Mouse (Mus musculus) embryonic facial prominence, embryonic 14.5 days (tissue): Measurements from ENCODE around the gene Itga9. TPM values are rescaled to one million over a fixed set of nuclear protein-coding genes. Genes with fewer than 3 reads are reported as not detected.

Experiments used
- ATAC-seq: fragments of 200-750 bp; cut with Nextera tagmentation; 2 replicates; pipeline ENCODE4 v1.8.0; 2017; ENCODE audit warnings: low read depth, moderate number of reproducible peaks, moderate TSS enrichment
- DNase-seq: peaks from one replicate; pipeline ENCODE4 v3.0.0-alpha.2; 2015; ENCODE audit warnings: low spot score
- H3K27ac ChIP-seq: fragments of 300-500 bp; sonication (generic); replicated peaks from 2 replicates; pipeline ENCODE4 v1.5.1; 2014; ENCODE audit warnings: low read depth, mild to moderate bottlenecking, low read length, moderate library complexity
- H3K27me3 ChIP-seq: fragments of 300-500 bp; sonication (generic); replicated peaks from 2 replicates; pipeline ENCODE4 v1.6.1; 2014; ENCODE audit warnings: low read length; ENCODE audit not compliant: control insufficient read depth, insufficient read depth
- H3K36me3 ChIP-seq: fragments of 300-500 bp; sonication (generic); 2 replicates; pipeline ENCODE4 v1.6.1; 2014; ENCODE audit warnings: low read length, mixed read lengths; ENCODE audit not compliant: control insufficient read depth, insufficient read depth
- H3K4me1 ChIP-seq: fragments of 300-500 bp; sonication (generic); 2 replicates; pipeline ENCODE4 v1.6.1; 2014; ENCODE audit warnings: antibody characterized with exemption, low read length; ENCODE audit not compliant: control insufficient read depth, insufficient read depth
- H3K4me2 ChIP-seq: fragments of 300-500 bp; sonication (generic); 2 replicates; pipeline ENCODE4 v1.6.1; 2014; ENCODE audit warnings: low read depth, mild to moderate bottlenecking, low read length, moderate library complexity, mixed read lengths
- H3K4me3 ChIP-seq: fragments of 300-500 bp; sonication (generic); 2 replicates; pipeline ENCODE4 v1.5.1; 2014; ENCODE audit warnings: low read depth, mild to moderate bottlenecking, low read length
- H3K9ac ChIP-seq: fragments of 300-500 bp; sonication (generic); 2 replicates; pipeline ENCODE4 v1.6.1; 2014; ENCODE audit warnings: low read depth, mild to moderate bottlenecking, low read length, moderate library complexity, mixed read lengths
- H3K9me3 ChIP-seq: fragments of 300-500 bp; sonication (generic); 2 replicates; pipeline ENCODE4 v1.6.1; 2016; ENCODE audit warnings: low read length; ENCODE audit not compliant: control insufficient read depth
- WGBS: fragments of 180-500 bp; shearing (Covaris S2); extraction: QIAGEN DNeasy Blood & Tissue Kit; methylation state at CpG from one replicate; pipeline ENCODE4 v1.1.7; 2014; 5-methylcytosine and 5-hydroxymethylcytosine counted together
- polyA plus RNA-seq: library from polyadenylated mRNA; unstranded; fragments of >200 nt; fragmentation: Nextera tagmentation; extraction: Ambion mirVana; gene quantifications from 2 replicates; pipeline ENCODE4 v1.2.1, GENCODE M21; 2014

The Itga9 gene
- polyA plus RNA-seq, 1 experiment from 2014 or later, result 13.7 TPM

DNA sequence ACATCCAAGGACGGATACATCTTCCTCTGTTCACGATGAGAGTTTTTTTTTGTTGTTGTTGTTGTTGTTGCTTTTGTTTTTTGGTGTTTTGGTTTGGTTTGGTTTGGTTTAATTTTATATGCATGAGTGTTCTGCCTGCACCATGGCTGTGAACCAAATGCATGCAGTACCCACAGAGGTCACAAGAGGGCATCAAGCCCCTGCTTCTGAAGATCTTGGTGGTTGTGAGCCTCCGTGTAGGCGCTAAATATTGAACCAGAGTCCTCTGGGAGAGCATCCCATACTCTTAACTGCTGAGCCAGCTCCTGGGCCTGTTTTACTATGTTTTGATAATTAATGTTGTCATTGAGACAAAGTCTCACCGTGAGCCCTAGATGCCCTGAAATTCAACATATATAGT is 308.8 kb downstream of the Itga9 start:
- no peak overlapping the region for H3K9ac ChIP-seq
- DNase-seq (no peak), ATAC-seq (no peak)
- no peaks in the 10 kb centered on the region for H3K36me3 ChIP-seq
- no peaks in the 10 kb centered on the region for H3K9me3 ChIP-seq
- no peak overlapping the region for H3K4me2 ChIP-seq
- no peaks in the 10 kb centered on the region for H3K27me3 ChIP-seq
- WGBS, result 63% methylated on average over 5 of the region's 5 CpGs
- H3K4me3 ChIP-seq, result no peak overlapping the region
- peaks cover 10% of the 10 kb centered on the region for H3K4me1 ChIP-seq
- H3K27ac ChIP-seq, result no peak overlapping the region

DNA sequence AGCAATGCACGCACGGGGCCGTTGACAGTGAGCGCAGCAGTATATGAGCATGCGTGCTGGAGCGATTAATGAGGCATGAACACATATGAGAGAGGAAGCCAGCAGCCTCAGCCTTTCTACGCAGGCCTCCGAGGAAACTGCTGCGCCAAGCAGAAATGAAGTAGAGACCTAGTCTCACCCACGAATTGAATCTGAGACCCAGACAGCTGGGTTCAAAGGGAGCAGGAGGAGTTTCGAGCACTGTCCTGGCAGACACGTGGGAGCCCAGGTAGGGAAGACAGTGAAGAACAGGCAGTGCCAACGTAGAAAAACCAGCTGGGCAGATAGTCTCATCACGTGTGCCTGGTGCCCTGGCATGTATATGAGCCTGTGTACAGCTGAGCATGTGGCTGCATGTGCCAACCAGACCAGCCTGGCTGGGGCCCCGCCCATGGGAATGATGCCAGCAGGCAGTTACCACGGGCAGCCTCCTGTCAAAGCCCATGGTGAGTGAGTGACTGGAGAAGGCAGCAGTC is 313.2 kb downstream of the Itga9 start:
- peaks cover 15% of the 10 kb centered on the region for H3K4me1 ChIP-seq
- 0 out of 2 replicates have a peak overlapping the region, but pooled peaks have one; percentile 19 for H3K9ac ChIP-seq
- ATAC-seq (peak; percentile 48; the same call in 1 of the 2 replicates), DNase-seq (peak; percentile 64)
- H3K27me3 ChIP-seq, result no peaks in the 10 kb centered on the region
- H3K27ac ChIP-seq, result peak overlapping the region; percentile 8; the same call in 1 of the 2 replicates
- no peaks in the 10 kb centered on the region for H3K9me3 ChIP-seq
- no peak overlapping the region for H3K4me2 ChIP-seq
- H3K4me3 ChIP-seq, result no peak overlapping the region
- WGBS, result 68% methylated on average over 16 of the region's 16 CpGs
- 0 out of 2 replicates have a peak, but pooled peaks cover 5% of the 10 kb centered on the region for H3K36me3 ChIP-seq

DNA sequence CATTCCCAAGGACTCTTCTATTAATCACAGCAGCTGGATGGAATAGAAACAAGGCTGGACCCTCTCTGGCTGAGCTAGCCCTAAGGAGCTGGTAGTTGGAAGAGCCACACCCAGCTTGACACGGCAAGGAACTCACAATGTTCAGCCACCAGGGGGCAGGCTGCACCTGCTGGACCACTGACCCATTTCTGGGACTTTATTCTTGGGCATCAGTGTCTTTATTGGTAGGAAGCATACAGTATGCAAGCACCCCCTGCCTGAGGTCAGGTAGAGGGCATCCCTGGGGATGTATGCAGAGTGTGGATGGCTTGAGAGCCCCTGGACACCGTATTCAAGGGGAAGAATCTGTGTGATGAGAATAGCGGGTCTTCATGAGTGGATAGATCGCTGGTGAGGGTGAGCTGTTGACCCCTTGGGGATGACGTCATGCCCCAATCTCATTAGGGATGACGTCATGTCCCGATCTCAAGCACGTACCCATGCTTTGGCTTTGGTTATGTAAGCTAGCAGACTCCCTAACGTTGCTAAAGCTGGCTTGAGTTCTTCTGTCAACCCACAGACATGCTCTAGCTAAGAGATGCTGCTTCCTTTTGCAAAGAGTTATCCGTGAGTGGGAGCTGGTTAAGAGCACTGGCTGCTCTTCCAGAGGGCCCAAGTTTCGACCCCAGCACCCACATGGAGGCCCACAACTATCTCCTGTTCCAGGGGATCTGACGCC is 314.5 kb downstream of the Itga9 start:
- Histone ChIP-seq H3K9me3 (no peaks in the 10 kb centered on the region), H3K4me2 (no peak overlapping the region), H3K27ac (no peak overlapping the region), H3K27me3 (no peaks in the 10 kb centered on the region), H3K9ac (no peak overlapping the region), H3K4me1 (peaks cover 18% of the 10 kb centered on the region), H3K36me3 (0 out of 2 replicates have a peak, but pooled peaks cover 5% of the 10 kb centered on the region), H3K4me3 (no peak overlapping the region)
- ATAC-seq (peak; percentile 14; the same call in 1 of the 2 replicates), DNase-seq (peak; percentile 85)
- WGBS, result 46% methylated on average over 12 of the region's 12 CpGs

DNA sequence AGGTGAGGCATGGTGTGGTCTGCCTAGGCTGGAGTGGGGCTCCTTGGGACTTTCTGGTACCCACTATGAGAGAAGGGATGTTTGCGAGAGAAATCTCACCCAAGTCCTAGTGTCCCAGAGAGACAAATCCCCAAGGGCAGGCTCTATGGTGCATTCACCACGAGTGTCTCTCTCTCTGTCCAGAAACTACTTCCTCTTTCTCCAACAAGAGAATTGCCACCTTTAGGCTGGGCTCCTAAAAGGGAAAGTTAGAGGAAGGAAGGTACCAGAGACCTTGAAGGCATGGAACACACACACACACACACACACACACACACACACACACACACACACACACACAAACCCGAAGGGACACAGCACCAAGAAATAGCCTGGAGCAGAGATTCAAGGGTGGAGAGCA is 315.4 kb downstream of the Itga9 start:
- ATAC-seq, result no peak
- H3K27me3 ChIP-seq, result no peaks in the 10 kb centered on the region
- no peak overlapping the region for H3K9ac ChIP-seq
- peaks cover 18% of the 10 kb centered on the region for H3K4me1 ChIP-seq
- no peak overlapping the region for H3K27ac ChIP-seq
- no peak for DNase-seq
- H3K36me3 ChIP-seq, result 0 out of 2 replicates have a peak, but pooled peaks cover 5% of the 10 kb centered on the region
- no peak overlapping the region for H3K4me2 ChIP-seq
- 62% methylated on average over 2 of the region's 3 CpGs for WGBS
- H3K9me3 ChIP-seq, result no peaks in the 10 kb centered on the region
- H3K4me3 ChIP-seq, result no peak overlapping the region

DNA sequence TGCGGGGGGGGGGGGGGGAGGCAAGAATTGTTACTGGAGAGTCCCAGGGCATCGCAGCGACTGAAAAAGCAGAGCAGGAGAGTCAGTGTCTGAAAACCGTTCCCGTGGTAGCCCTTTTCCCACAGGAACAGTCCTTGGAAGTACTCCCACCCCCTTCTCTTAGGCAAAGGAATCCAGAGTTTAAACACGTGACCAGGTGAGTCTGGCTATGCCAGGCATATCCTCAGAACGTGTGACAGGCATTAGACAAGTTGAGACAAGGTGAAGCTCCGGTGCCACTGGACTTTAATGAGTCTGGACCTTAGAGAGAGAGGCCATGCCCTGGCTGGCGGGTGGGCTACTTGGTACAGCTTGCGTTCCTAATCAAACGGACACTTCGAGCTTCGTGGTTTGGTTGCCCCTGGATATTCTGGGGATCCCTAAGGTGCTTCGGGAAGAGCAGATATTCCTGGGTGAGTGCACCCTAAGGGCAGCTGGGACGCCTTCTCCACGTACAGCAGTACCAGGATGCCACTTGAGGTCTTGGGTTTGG is 318.1 kb downstream of the Itga9 start:
- peak overlapping the region; percentile 93 for H3K4me2 ChIP-seq
- peak overlapping the region; percentile 83 for H3K4me3 ChIP-seq
- WGBS, result 13% methylated on average over 16 of the region's 16 CpGs
- no peaks in the 10 kb centered on the region for H3K27me3 ChIP-seq
- DNase-seq (no peak), ATAC-seq (no peak)
- no peaks in the 10 kb centered on the region for H3K9me3 ChIP-seq
- H3K36me3 ChIP-seq, result 0 out of 2 replicates have a peak, but pooled peaks cover 6% of the 10 kb centered on the region
- H3K9ac ChIP-seq, result peak overlapping the region; percentile 86
- peak overlapping the region; percentile 63; the same call in 1 of the 2 replicates for H3K27ac ChIP-seq
- peaks cover 31% of the 10 kb centered on the region for H3K4me1 ChIP-seq

DNA sequence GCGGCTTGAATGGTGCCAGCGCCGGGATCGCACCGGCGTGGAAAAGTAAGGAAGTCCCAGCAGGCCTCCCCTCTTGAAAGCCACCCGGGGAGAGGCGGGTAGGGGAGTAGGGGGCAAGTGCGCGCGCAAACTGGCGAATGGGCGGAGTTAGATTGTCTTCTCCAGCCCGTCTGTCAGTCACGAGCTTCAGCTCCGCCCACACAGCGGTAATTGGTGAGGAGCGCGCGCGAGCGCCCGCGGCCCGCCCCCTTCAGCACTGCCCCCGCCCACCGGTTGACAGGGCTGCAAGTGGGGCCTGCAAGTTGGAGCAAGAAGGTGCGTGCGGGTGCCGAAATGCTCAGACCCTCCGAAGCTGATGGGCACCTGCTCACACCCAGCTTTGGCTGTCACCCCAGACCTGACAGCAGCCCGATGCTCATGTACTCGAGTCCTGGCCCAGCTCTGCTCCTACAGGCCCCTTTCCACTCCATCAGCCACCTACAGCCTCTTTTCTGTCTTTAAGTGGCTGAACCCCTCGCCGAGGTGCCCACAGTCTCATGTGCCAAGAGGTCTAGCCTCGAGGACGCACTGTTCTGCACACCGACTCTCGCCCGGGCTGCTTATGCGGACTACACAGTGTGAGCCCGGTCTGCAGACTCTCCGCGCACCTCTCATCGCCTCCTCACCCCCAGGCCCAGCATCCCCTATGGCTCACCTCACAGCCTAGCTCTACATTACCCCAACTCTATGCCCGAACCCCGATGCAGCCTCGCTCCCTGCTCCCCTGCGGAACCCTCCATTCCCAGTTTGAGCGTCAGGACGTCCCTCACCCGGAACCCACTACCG is 319.0 kb downstream of the Itga9 start:
- 0 out of 2 replicates have a peak, but pooled peaks cover 8% of the 10 kb centered on the region for H3K36me3 ChIP-seq
- ATAC-seq (peak; percentile 92), DNase-seq (peak; percentile 98)
- peak overlapping the region; percentile 93 for H3K4me2 ChIP-seq
- under 1% methylated on average over 43 of the region's 53 CpGs for WGBS
- H3K4me3 ChIP-seq, result peak overlapping the region; percentile 83
- peaks cover 28% of the 10 kb centered on the region for H3K4me1 ChIP-seq
- peak overlapping the region; percentile 86 for H3K9ac ChIP-seq
- H3K9me3 ChIP-seq, result no peaks in the 10 kb centered on the region
- H3K27ac ChIP-seq, result peak overlapping the region; percentile 91
- H3K27me3 ChIP-seq, result no peaks in the 10 kb centered on the region

DNA sequence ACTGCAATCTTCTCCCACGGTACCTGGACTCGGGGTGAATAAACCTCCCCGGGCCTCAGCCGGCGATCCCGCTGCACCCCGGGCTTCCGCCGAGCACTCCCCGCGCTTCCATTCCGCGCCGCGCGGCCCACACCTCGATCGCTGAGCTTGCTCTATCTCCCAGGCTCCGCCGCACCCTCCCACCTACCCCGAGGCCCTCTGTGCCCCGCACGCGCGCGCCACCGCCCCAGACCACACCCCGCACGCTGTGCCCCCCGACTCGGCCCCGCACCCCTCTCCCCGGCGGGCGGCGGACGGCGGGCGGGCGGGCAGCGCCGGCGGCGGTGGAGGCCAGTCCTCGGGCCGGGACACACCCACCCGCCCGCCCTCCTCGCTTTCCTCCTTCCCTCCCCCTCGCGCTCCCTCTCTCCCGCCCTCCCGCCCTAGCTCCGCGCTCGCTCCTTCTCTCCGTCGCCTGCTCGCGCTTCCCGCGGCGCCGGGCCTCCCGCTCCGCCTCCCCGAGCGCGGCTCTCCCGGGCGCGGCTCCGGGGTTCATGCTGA is 319.7 kb downstream of the Itga9 start, which contains the start of gene Ctdspl:
Gene Ctdspl (plus strand): TSS at position 343 of the 540 bp plus-strand sequence.
- peak within 1 kb of the TSS; percentile 93 for H3K4me2 ChIP-seq
- 0 out of 2 replicates have a peak, but pooled peaks cover 8% of the 10 kb centered on the region for H3K36me3 ChIP-seq
- ATAC-seq (peak; percentile 38), DNase-seq (peak; percentile 77)
- H3K27me3 ChIP-seq, result no peaks in the 10 kb centered on the region
- whole genome bisulfite sequencing, result under 1% methylated on average over 33 of the region's 73 CpGs
- H3K9me3 ChIP-seq, result no peaks in the 10 kb centered on the region
- peak within 1 kb of the TSS; percentile 86 for H3K9ac ChIP-seq
- peak within 1 kb of the TSS; percentile 83 for H3K4me3 ChIP-seq
- H3K4me1 ChIP-seq, result peaks cover 28% of the 10 kb centered on the region
- H3K27ac ChIP-seq, result peak within 1 kb of the TSS; percentile 91
